Mouse (Mus musculus) limb, embryonic 13.5 days (tissue): ENCODE results near the gene Ccdc177. TPM values are rescaled to one million over a fixed set of nuclear protein-coding genes. Genes with fewer than 3 reads are reported as not detected.

Experiments
- ATAC-seq: fragments of 200-750 bp; cut with Nextera tagmentation; 2 replicates; pipeline ENCODE4 v1.8.0; 2017; ENCODE audit warnings: low read depth, moderate number of reproducible peaks, moderate TSS enrichment; ENCODE audit not compliant: low FRiP score
- H3K27ac ChIP-seq: fragments of 300-500 bp; sonication (generic); 2 replicates; pipeline ENCODE4 v1.5.1; 2015; ENCODE audit warnings: inconsistent platforms, mild to moderate bottlenecking, moderate library complexity
- H3K27me3 ChIP-seq: fragments of 300-500 bp; sonication (generic); 2 replicates; pipeline ENCODE4 v1.6.1; 2015; ENCODE audit warnings: mild to moderate bottlenecking, inconsistent platforms
- H3K36me3 ChIP-seq: fragments of 300-500 bp; sonication (generic); 2 replicates; pipeline ENCODE4 v1.6.1; 2015; ENCODE audit warnings: inconsistent platforms, mild to moderate bottlenecking, moderate library complexity
- H3K4me1 ChIP-seq: fragments of 300-500 bp; sonication (generic); 2 replicates; pipeline ENCODE4 v1.6.1; 2015; ENCODE audit warnings: inconsistent platforms
- H3K4me2 ChIP-seq: fragments of 300-500 bp; sonication (generic); replicated peaks from 2 replicates; pipeline ENCODE4 v1.6.1; 2015; ENCODE audit warnings: inconsistent platforms, mild to moderate bottlenecking, moderate library complexity
- H3K4me3 ChIP-seq: fragments of 300-500 bp; sonication (generic); 2 replicates; pipeline ENCODE4 v1.5.1; 2015; ENCODE audit warnings: moderate library complexity, mild to moderate bottlenecking, inconsistent platforms
- H3K9ac ChIP-seq: fragments of 300-500 bp; sonication (generic); 2 replicates; pipeline ENCODE4 v1.6.1; 2015; ENCODE audit warnings: mild to moderate bottlenecking, inconsistent platforms
- H3K9me3 ChIP-seq: fragments of 300-500 bp; sonication (generic); 2 replicates; pipeline ENCODE4 v1.6.1; 2016; ENCODE audit warnings: inconsistent platforms
- WGBS: fragments of 180-500 bp; shearing (Covaris S2); methylation state at CpG from one replicate; pipeline ENCODE4 v1.1.7; 2015; 5-methylcytosine and 5-hydroxymethylcytosine counted together
- polyA plus RNA-seq: library from polyadenylated mRNA; unstranded; fragments of >200 nt; fragmentation: Nextera tagmentation; extraction: Ambion mirVana; gene quantifications from 2 replicates; pipeline ENCODE4 v1.2.1, GENCODE M21; 2015

Ccdc177 gene
- polyA plus RNA-seq, 1 experiment from 2014 or later = 0.06 TPM

GRCm38 (mm10) chr12:80728814-80729213 is 31.7 kb downstream of the Ccdc177 start:
- WGBS = 45% methylated on average over 2 of the region's 2 CpGs
- ATAC-seq = no peak
- no peak overlapping the region for H3K27ac ChIP-seq
- H3K36me3 ChIP-seq = no peaks in the 10 kb centered on the region
- peaks cover 5% of the 10 kb centered on the region; the same call in 1 of the 2 replicates for H3K27me3 ChIP-seq
- no peak overlapping the region for H3K4me2 ChIP-seq
- no peaks in the 10 kb centered on the region for H3K4me1 ChIP-seq
- no peaks in the 10 kb centered on the region for H3K9me3 ChIP-seq
- no peak overlapping the region for H3K9ac ChIP-seq
- H3K4me3 ChIP-seq = no peak overlapping the region

- Histone ChIP-seq H3K27me3 (peaks cover 5% of the 10 kb centered on the region; the same call in 1 of the 2 replicates), H3K9ac (no peak overlapping the region), H3K4me3 (no peak overlapping the region), H3K9me3 (no peaks in the 10 kb centered on the region), H3K4me2 (no peak overlapping the region), H3K36me3 (no peaks in the 10 kb centered on the region), H3K4me1 (no peaks in the 10 kb centered on the region), H3K27ac (no peak overlapping the region)
- WGBS = 22% methylated on average over 1 of the region's 1 CpGs
- ATAC-seq = no peak
Measured at GRCm38 (mm10) chr12:80728207-80728606, 32.3 kb downstream of the Ccdc177 start.

- Histone ChIP-seq H3K4me1 (no peaks in the 10 kb centered on the region), H3K4me2 (no peak overlapping the region), H3K27ac (no peak overlapping the region), H3K9ac (no peak overlapping the region), H3K4me3 (no peak overlapping the region), H3K36me3 (no peaks in the 10 kb centered on the region), H3K9me3 (no peaks in the 10 kb centered on the region), H3K27me3 (peaks cover 5% of the 10 kb centered on the region; the same call in 1 of the 2 replicates)
- ATAC-seq = no peak
- 30% methylated on average over 10 of the region's 10 CpGs for WGBS
Measured at GRCm38 (mm10) chr12:80724853-80725559, 35.5 kb downstream of the Ccdc177 start.

GRCm38 (mm10) chr12:80721458-80721857 is 39.0 kb downstream of the Ccdc177 start:
- H3K27me3 ChIP-seq = 0 out of 2 replicates have a peak, but pooled peaks cover 2% of the 10 kb centered on the region
- ATAC-seq = no peak
- no peaks in the 10 kb centered on the region for H3K36me3 ChIP-seq
- no peak overlapping the region for H3K4me2 ChIP-seq
- no peaks in the 10 kb centered on the region for H3K9me3 ChIP-seq
- no peak overlapping the region for H3K27ac ChIP-seq
- H3K9ac ChIP-seq = no peak overlapping the region
- H3K4me3 ChIP-seq = no peak overlapping the region
- no peaks in the 10 kb centered on the region for H3K4me1 ChIP-seq
- WGBS = 84% methylated on average over 15 of the region's 15 CpGs

- WGBS = 79% methylated on average over 12 of the region's 12 CpGs
Measured at GRCm38 (mm10) chr12:80720507-80720906, 40.0 kb downstream of the Ccdc177 start.

GRCm38 (mm10) chr12:80719141-80719540 is 41.3 kb downstream of the Ccdc177 start:
- Histone ChIP-seq H3K36me3 (no peaks in the 10 kb centered on the region), H3K27ac (no peak overlapping the region), H3K9ac (no peak overlapping the region), H3K4me2 (no peak overlapping the region), H3K27me3 (no peaks in the 10 kb centered on the region), H3K4me1 (no peaks in the 10 kb centered on the region), H3K4me3 (no peak overlapping the region), H3K9me3 (no peaks in the 10 kb centered on the region)
- no peak for ATAC-seq
- 74% methylated on average over 2 of the region's 2 CpGs for WGBS

More at GRCm38 (mm10) chr12:80720507-80720906, 40.0 kb downstream of the Ccdc177 start:
- Histone ChIP-seq H3K9me3 (no peaks in the 10 kb centered on the region), H3K27me3 (0 out of 2 replicates have a peak, but pooled peaks cover 2% of the 10 kb centered on the region), H3K9ac (no peak overlapping the region), H3K27ac (no peak overlapping the region), H3K4me1 (no peaks in the 10 kb centered on the region), H3K36me3 (no peaks in the 10 kb centered on the region), H3K4me3 (no peak overlapping the region), H3K4me2 (no peak overlapping the region)
- ATAC-seq = no peak

- 73% methylated on average over 6 of the region's 6 CpGs for WGBS
- H3K9me3 ChIP-seq = no peaks in the 10 kb centered on the region
- H3K27me3 ChIP-seq = no peaks in the 10 kb centered on the region
- no peak overlapping the region for H3K9ac ChIP-seq
- H3K4me2 ChIP-seq = no peak overlapping the region
- H3K4me1 ChIP-seq = no peaks in the 10 kb centered on the region
- H3K27ac ChIP-seq = no peak overlapping the region
- no peaks in the 10 kb centered on the region for H3K36me3 ChIP-seq
- no peak overlapping the region for H3K4me3 ChIP-seq
- no peak for ATAC-seq
Measured at GRCm38 (mm10) chr12:80715915-80716314, 44.6 kb downstream of the Ccdc177 start.

- Histone ChIP-seq H3K4me2 (no peak overlapping the region), H3K4me3 (no peak overlapping the region), H3K27ac (no peak overlapping the region; the same call in 1 of the 2 replicates), H3K4me1 (peaks cover 15% of the 10 kb centered on the region), H3K9me3 (no peaks in the 10 kb centered on the region), H3K27me3 (no peaks in the 10 kb centered on the region), H3K9ac (0 out of 2 replicates have a peak overlapping the region, but pooled peaks have one; percentile 43), H3K36me3 (no peaks in the 10 kb centered on the region)
- 40% methylated on average over 6 of the region's 6 CpGs for WGBS
- ATAC-seq = no peak
Measured at GRCm38 (mm10) chr12:80706915-80707604, 53.4 kb downstream of the Ccdc177 start.

- H3K9me3 ChIP-seq = no peaks in the 10 kb centered on the region
- WGBS = 55% methylated on average over 11 of the region's 11 CpGs
- peaks cover 15% of the 10 kb centered on the region for H3K4me1 ChIP-seq
- no peak overlapping the region for H3K4me2 ChIP-seq
- H3K4me3 ChIP-seq = no peak overlapping the region
- no peaks in the 10 kb centered on the region for H3K27me3 ChIP-seq
- no peak for ATAC-seq
- H3K27ac ChIP-seq = no peak overlapping the region; the same call in 1 of the 2 replicates
- no peak overlapping the region for H3K9ac ChIP-seq
- H3K36me3 ChIP-seq = no peaks in the 10 kb centered on the region
Measured at GRCm38 (mm10) chr12:80706208-80706914, 54.1 kb downstream of the Ccdc177 start.

Other genes with a start within 250 kb of the Ccdc177 start
- gene Galnt16, start 242.4 kb downstream of the Ccdc177 start, polyA plus RNA-seq = 16.2 and 17.1 TPM in 2 replicates
- gene Slc39a9, start 116.8 kb downstream of the Ccdc177 start, polyA plus RNA-seq = 21.8 and 26.5 TPM in 2 replicates
- gene Erh, start 116.3 kb downstream of the Ccdc177 start, polyA plus RNA-seq = 334 and 368 TPM in 2 replicates
- 0.10 and 0.11 TPM in 2 replicates for gene Plekhd1, start 68.1 kb downstream of the Ccdc177 start, polyA plus RNA-seq
- gene Susd6, start 29.8 kb upstream of the Ccdc177 start, polyA plus RNA-seq = 14.3 and 15.7 TPM in 2 replicates
- 605 and 669 TPM in 2 replicates for gene Srsf5, start 184.8 kb upstream of the Ccdc177 start, polyA plus RNA-seq
- 0.91 and 1.1 TPM in 2 replicates for gene Slc10a1, start 208.0 kb upstream of the Ccdc177 start, polyA plus RNA-seq